Mouse (Mus musculus): ENCODE measurements at regions not wholly inside any gene's neighbourhood (a gene's known extent, or its start where the extent isn't known, plus 50 kb on each side); places are given as distances from the start of the nearest gene placed in this dataset.

GRCm38 (mm10) chr9:91193954-91194353 is 168.3 kb upstream of the Zic4 start:
- H3K4me2 ChIP-seq (replicated peaks; ENCODE audit: low read depth, low read length), result no peak overlapping the region
- ATAC-seq (ENCODE audit: low FRiP score), result no peak
- H3K4me1 ChIP-seq (replicated peaks; ENCODE audit: control insufficient read depth, insufficient read depth, low read length), result no peaks in the 10 kb centered on the region
- H3K36me3 ChIP-seq (ENCODE audit: control insufficient read depth, insufficient read depth, low read length), result no peaks in the 10 kb centered on the region
- no peaks in the 10 kb centered on the region for H3K27me3 ChIP-seq (ENCODE audit: control insufficient read depth, insufficient read depth, low read length)
- WGBS, result 87% methylated on average over 3 of the region's 3 CpGs
- DNase-seq (ENCODE audit: low spot score), result no peak
- no peak overlapping the region for H3K9ac ChIP-seq (ENCODE audit: low read depth, low read length)
- no peak overlapping the region for H3K27ac ChIP-seq (ENCODE audit: low read depth, low read length)
- no peaks in the 10 kb centered on the region for H3K9me3 ChIP-seq (ENCODE audit: control insufficient read depth, low read length)
- H3K4me3 ChIP-seq (ENCODE audit: low read depth, low read length), result no peak overlapping the region

GRCm38 (mm10) chr9:91207281-91207680 is 154.9 kb upstream of the Zic4 start:
- H3K36me3 ChIP-seq (ENCODE audit: control insufficient read depth, insufficient read depth, low read length), result no peaks in the 10 kb centered on the region
- H3K9me3 ChIP-seq (ENCODE audit: control insufficient read depth, low read length), result no peaks in the 10 kb centered on the region
- ATAC-seq (ENCODE audit: low FRiP score) (no peak), DNase-seq (ENCODE audit: low spot score) (peak; percentile 13)
- H3K4me1 ChIP-seq (replicated peaks; ENCODE audit: control insufficient read depth, insufficient read depth, low read length), result no peaks in the 10 kb centered on the region
- no peak overlapping the region for H3K27ac ChIP-seq (ENCODE audit: low read depth, low read length)
- no peak overlapping the region for H3K4me3 ChIP-seq (ENCODE audit: low read depth, low read length)
- H3K4me2 ChIP-seq (replicated peaks; ENCODE audit: low read depth, low read length), result no peak overlapping the region
- 66% methylated on average over 2 of the region's 2 CpGs for WGBS
- no peaks in the 10 kb centered on the region for H3K27me3 ChIP-seq (ENCODE audit: control insufficient read depth, insufficient read depth, low read length)
- H3K9ac ChIP-seq (ENCODE audit: low read depth, low read length), result no peak overlapping the region

GRCm38 (mm10) chr9:91227673-91228440 is 134.4 kb upstream of the Zic4 start:
- no peak overlapping the region for H3K4me2 ChIP-seq (replicated peaks; ENCODE audit: low read depth, low read length)
- H3K27ac ChIP-seq (ENCODE audit: low read depth, low read length), result no peak overlapping the region
- no peak overlapping the region for H3K9ac ChIP-seq (ENCODE audit: low read depth, low read length)
- peak; percentile 76; the same call in 1 of the 2 replicates for ATAC-seq (ENCODE audit: low FRiP score)
- no peak overlapping the region for H3K4me3 ChIP-seq (ENCODE audit: low read depth, low read length)
- DNase-seq (ENCODE audit: low spot score), result peak; percentile 22
- 46% methylated on average over 10 of the region's 10 CpGs for WGBS
- no peaks in the 10 kb centered on the region for H3K36me3 ChIP-seq (ENCODE audit: control insufficient read depth, insufficient read depth, low read length)
- H3K4me1 ChIP-seq (replicated peaks; ENCODE audit: control insufficient read depth, insufficient read depth, low read length), result no peaks in the 10 kb centered on the region
- H3K9me3 ChIP-seq (ENCODE audit: control insufficient read depth, low read length), result no peaks in the 10 kb centered on the region
- no peaks in the 10 kb centered on the region for H3K27me3 ChIP-seq (ENCODE audit: control insufficient read depth, insufficient read depth, low read length)

- no peak for DNase-seq (ENCODE audit: low spot score)
- 65% methylated on average over 5 of the region's 5 CpGs for WGBS
These were observed 133.7 kb upstream of the Zic4 start for GRCm38 (mm10) chr9:91228525-91228924.

GRCm38 (mm10) chr9:91253886-91254285 is 108.3 kb upstream of the Zic4 start:
- no peak overlapping the region for H3K9ac ChIP-seq (ENCODE audit: low read depth, low read length)
- ATAC-seq (ENCODE audit: low FRiP score), result no peak
- H3K27me3 ChIP-seq (ENCODE audit: control insufficient read depth, insufficient read depth, low read length), result no peaks in the 10 kb centered on the region
- H3K4me1 ChIP-seq (replicated peaks; ENCODE audit: control insufficient read depth, insufficient read depth, low read length), result no peaks in the 10 kb centered on the region
- no peaks in the 10 kb centered on the region for H3K9me3 ChIP-seq (ENCODE audit: control insufficient read depth, low read length)
- no peaks in the 10 kb centered on the region for H3K36me3 ChIP-seq (ENCODE audit: control insufficient read depth, insufficient read depth, low read length)
- WGBS, result 65% methylated on average over 1 of the region's 1 CpGs
- H3K27ac ChIP-seq (ENCODE audit: low read depth, low read length), result no peak overlapping the region
- no peak for DNase-seq (ENCODE audit: low spot score)
- no peak overlapping the region for H3K4me3 ChIP-seq (ENCODE audit: low read depth, low read length)
- H3K4me2 ChIP-seq (replicated peaks; ENCODE audit: low read depth, low read length), result no peak overlapping the region

More at GRCm38 (mm10) chr9:91228525-91228924, 133.7 kb upstream of the Zic4 start:
- Histone ChIP-seq H3K9me3 (ENCODE audit: control insufficient read depth, low read length) (no peaks in the 10 kb centered on the region), H3K27me3 (ENCODE audit: control insufficient read depth, insufficient read depth, low read length) (no peaks in the 10 kb centered on the region), H3K9ac (ENCODE audit: low read depth, low read length) (no peak overlapping the region), H3K4me1 (replicated peaks; ENCODE audit: control insufficient read depth, insufficient read depth, low read length) (no peaks in the 10 kb centered on the region), H3K4me3 (ENCODE audit: low read depth, low read length) (no peak overlapping the region), H3K36me3 (ENCODE audit: control insufficient read depth, insufficient read depth, low read length) (no peaks in the 10 kb centered on the region), H3K27ac (ENCODE audit: low read depth, low read length) (no peak overlapping the region), H3K4me2 (replicated peaks; ENCODE audit: low read depth, low read length) (no peak overlapping the region)
- ATAC-seq (ENCODE audit: low FRiP score), result no peak

- WGBS, result 75% methylated on average over 3 of the region's 3 CpGs
- no peak overlapping the region for H3K4me2 ChIP-seq (replicated peaks; ENCODE audit: low read depth, low read length)
- no peaks in the 10 kb centered on the region for H3K9me3 ChIP-seq (ENCODE audit: control insufficient read depth, low read length)
- H3K4me1 ChIP-seq (replicated peaks; ENCODE audit: control insufficient read depth, insufficient read depth, low read length), result no peaks in the 10 kb centered on the region
- DNase-seq (ENCODE audit: low spot score), result no peak
- H3K27ac ChIP-seq (ENCODE audit: low read depth, low read length), result no peak overlapping the region
- no peaks in the 10 kb centered on the region for H3K27me3 ChIP-seq (ENCODE audit: control insufficient read depth, insufficient read depth, low read length)
- H3K4me3 ChIP-seq (ENCODE audit: low read depth, low read length), result no peak overlapping the region
- no peaks in the 10 kb centered on the region for H3K36me3 ChIP-seq (ENCODE audit: control insufficient read depth, insufficient read depth, low read length)
- ATAC-seq (ENCODE audit: low FRiP score), result no peak
- H3K9ac ChIP-seq (ENCODE audit: low read depth, low read length), result no peak overlapping the region
These were observed 70.9 kb upstream of the Zic4 start for GRCm38 (mm10) chr9:91291340-91291739.
